Mouse (Mus musculus) midbrain, embryonic 15.5 days (tissue): ENCODE measurements around the gene Slc35e2. TPM values are rescaled to one million over a fixed set of nuclear protein-coding genes. Genes with fewer than 3 reads are reported as not detected.
"Not testable (repeated sequence)": the region's sequence is repeated elsewhere in the genome, so short reads cannot be mapped to it uniquely, and the experiment has no call there.

Source experiments
- ATAC-seq: fragments of 200-750 bp; cut with Nextera tagmentation; replicated peaks from 2 replicates; pipeline ENCODE4 v1.8.0; 2017; ENCODE audit warnings: moderate TSS enrichment
- H3K27ac ChIP-seq: fragments of 300-500 bp; sonication (generic); 2 replicates; pipeline ENCODE4 v1.5.1; 2015; ENCODE audit warnings: mild to moderate bottlenecking, inconsistent platforms
- H3K27me3 ChIP-seq: fragments of 300-500 bp; sonication (generic); replicated peaks from 2 replicates; pipeline ENCODE4 v1.6.1; 2015; ENCODE audit warnings: inconsistent platforms
- H3K36me3 ChIP-seq: fragments of 300-500 bp; sonication (generic); replicated peaks from 2 replicates; pipeline ENCODE4 v1.6.1; 2015; ENCODE audit warnings: inconsistent platforms
- H3K4me1 ChIP-seq: fragments of 300-500 bp; sonication (generic); 2 replicates; pipeline ENCODE4 v1.6.1; 2015; ENCODE audit warnings: inconsistent platforms
- H3K4me2 ChIP-seq: fragments of 300-500 bp; sonication (generic); 2 replicates; pipeline ENCODE4 v1.6.1; 2015; ENCODE audit warnings: inconsistent platforms, mild to moderate bottlenecking, moderate library complexity
- H3K4me3 ChIP-seq: fragments of 300-500 bp; sonication (generic); 2 replicates; pipeline ENCODE4 v1.5.1; 2015; ENCODE audit warnings: mild to moderate bottlenecking, inconsistent platforms
- H3K9ac ChIP-seq: fragments of 300-500 bp; sonication (generic); 2 replicates; pipeline ENCODE4 v1.6.1; 2015; ENCODE audit warnings: mild to moderate bottlenecking, inconsistent platforms
- H3K9me3 ChIP-seq: fragments of 300-500 bp; sonication (generic); 2 replicates; pipeline ENCODE4 v1.6.1; 2016; ENCODE audit warnings: inconsistent platforms
- WGBS: fragments of 180-500 bp; shearing (Covaris S2); methylation state at CpG from one replicate; pipeline ENCODE4 v1.1.7; 2015; ENCODE audit warnings: mixed read lengths; 5-methylcytosine and 5-hydroxymethylcytosine counted together
- polyA plus RNA-seq: library from polyadenylated mRNA; unstranded; fragments of >200 nt; fragmentation: Nextera tagmentation; extraction: Ambion mirVana; gene quantifications from 2 replicates; pipeline ENCODE4 v1.2.1, GENCODE M21; 2015

Slc35e2 gene
- polyA plus RNA-seq, 1 experiment from 2014 or later, result 17.5 TPM

GRCm38 (mm10) chr4:155605132-155605531 is 3.9 kb downstream of the Slc35e2 start:
- no peaks in the 10 kb centered on the region; the same call in 1 of the 2 replicates for H3K36me3 ChIP-seq
- no peak overlapping the region for H3K4me2 ChIP-seq
- peaks cover 19% of the 10 kb centered on the region for H3K4me1 ChIP-seq
- WGBS, result 91% methylated on average over 4 of the region's 4 CpGs
- no peak for ATAC-seq
- H3K4me3 ChIP-seq, result no peak overlapping the region
- no peaks in the 10 kb centered on the region for H3K9me3 ChIP-seq
- H3K9ac ChIP-seq, result no peak overlapping the region
- H3K27ac ChIP-seq, result no peak overlapping the region
- no peaks in the 10 kb centered on the region for H3K27me3 ChIP-seq

GRCm38 (mm10) chr4:155606825-155607224 is 5.6 kb downstream of the Slc35e2 start:
- ATAC-seq, result no peak
- Histone ChIP-seq H3K27ac (no peak overlapping the region), H3K27me3 (no peaks in the 10 kb centered on the region), H3K36me3 (peaks cover 11% of the 10 kb centered on the region; the same call in 1 of the 2 replicates), H3K9ac (no peak overlapping the region), H3K4me1 (peaks cover 14% of the 10 kb centered on the region), H3K4me3 (no peak overlapping the region), H3K9me3 (no peaks in the 10 kb centered on the region), H3K4me2 (no peak overlapping the region)
- 89% methylated on average over 2 of the region's 2 CpGs for WGBS

DNA sequence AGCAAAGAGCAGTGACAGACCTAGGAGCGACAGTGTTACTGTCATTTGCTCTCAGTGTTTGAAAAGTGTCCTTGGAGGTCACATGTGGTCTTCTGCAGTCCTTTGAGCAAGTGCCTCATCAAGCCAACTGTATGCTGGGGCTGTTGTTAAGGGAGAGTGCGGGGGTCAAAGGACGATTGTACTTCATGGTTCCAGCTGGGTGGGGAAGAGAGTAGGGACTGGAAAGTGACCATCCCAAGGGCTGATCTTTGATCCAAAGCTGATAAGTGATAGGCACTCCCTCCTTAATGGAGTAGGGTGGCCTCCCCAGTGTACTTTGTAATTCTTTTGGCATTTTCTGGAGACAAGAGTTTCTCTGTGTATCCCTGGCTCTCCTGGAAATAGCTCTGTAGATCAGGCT is 10.6 kb downstream of the Slc35e2 start:
- no peak overlapping the region for H3K27ac ChIP-seq
- H3K4me2 ChIP-seq, result no peak overlapping the region
- H3K4me3 ChIP-seq, result no peak overlapping the region
- H3K4me1 ChIP-seq, result no peaks in the 10 kb centered on the region
- no peaks in the 10 kb centered on the region for H3K27me3 ChIP-seq
- no peak overlapping the region for H3K9ac ChIP-seq
- 97% methylated on average over 3 of the region's 3 CpGs for WGBS
- no peak for ATAC-seq
- H3K36me3 ChIP-seq, result peaks cover 43% of the 10 kb centered on the region
- no peaks in the 10 kb centered on the region for H3K9me3 ChIP-seq

DNA sequence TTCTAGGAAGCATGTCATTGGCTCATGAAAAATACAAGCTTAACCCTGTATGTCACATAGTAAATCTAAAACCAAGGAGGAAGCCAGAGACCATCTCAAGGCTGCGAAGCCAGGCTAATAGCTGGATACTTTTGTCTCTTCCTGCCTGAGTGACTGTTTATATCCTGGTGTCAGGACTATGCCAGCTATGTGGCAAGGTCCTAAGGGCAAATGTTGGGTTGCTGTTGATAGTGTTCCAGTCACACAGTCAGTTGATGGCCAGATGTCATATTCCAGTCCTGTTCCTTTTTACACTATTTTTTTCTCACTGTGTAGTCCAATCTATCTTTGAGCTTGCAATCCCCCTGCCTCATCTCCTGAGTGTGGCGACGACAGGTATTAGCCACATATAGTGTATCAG is 12.0 kb downstream of the Slc35e2 start:
- H3K4me3 ChIP-seq, result no peak overlapping the region
- 95% methylated on average over 3 of the region's 3 CpGs for WGBS
- no peak overlapping the region for H3K9ac ChIP-seq
- H3K27me3 ChIP-seq, result no peaks in the 10 kb centered on the region
- no peak for ATAC-seq
- H3K36me3 ChIP-seq, result peaks cover 55% of the 10 kb centered on the region
- no peaks in the 10 kb centered on the region for H3K9me3 ChIP-seq
- H3K4me1 ChIP-seq, result no peaks in the 10 kb centered on the region
- H3K4me2 ChIP-seq, result no peak overlapping the region
- H3K27ac ChIP-seq, result no peak overlapping the region

- H3K36me3 ChIP-seq, result peaks cover 55% of the 10 kb centered on the region
- no peaks in the 10 kb centered on the region for H3K27me3 ChIP-seq
- H3K9ac ChIP-seq, result no peak overlapping the region
- H3K9me3 ChIP-seq, result no peaks in the 10 kb centered on the region
- no peak overlapping the region for H3K4me3 ChIP-seq
- H3K4me1 ChIP-seq, result no peaks in the 10 kb centered on the region; the same call in 1 of the 2 replicates
- H3K27ac ChIP-seq, result no peak overlapping the region
- no peak for ATAC-seq
- no peak overlapping the region for H3K4me2 ChIP-seq
- WGBS, result 92% methylated on average over 5 of the region's 5 CpGs
Observed at GRCm38 (mm10) chr4:155618321-155618720, 17.1 kb downstream of the Slc35e2 start.

- peak; percentile 100 for ATAC-seq
Observed at GRCm38 (mm10) chr4:155624338-155625291, 23.4 kb downstream of the Slc35e2 start, which contains the start of gene Cdk11b. Gene Cdk11b, plus strand, starts transcription at chr4:155624854.

GRCm38 (mm10) chr4:155630267-155630666 is 29.1 kb downstream of the Slc35e2 start:
- H3K27ac ChIP-seq, result no peak overlapping the region
- H3K36me3 ChIP-seq, result peaks cover 56% of the 10 kb centered on the region
- no peaks in the 10 kb centered on the region for H3K9me3 ChIP-seq
- H3K9ac ChIP-seq, result no peak overlapping the region
- H3K4me3 ChIP-seq, result no peak overlapping the region
- no peaks in the 10 kb centered on the region for H3K27me3 ChIP-seq
- no peak overlapping the region for H3K4me2 ChIP-seq
- H3K4me1 ChIP-seq, result peaks cover 4% of the 10 kb centered on the region
- 91% methylated on average over 6 of the region's 6 CpGs for WGBS
- ATAC-seq, result no peak

More at GRCm38 (mm10) chr4:155624338-155625291, 23.4 kb downstream of the Slc35e2 start, which contains the start of gene Cdk11b:
- H3K27ac ChIP-seq, result peak within 1 kb of the TSS; percentile 88
- H3K4me3 ChIP-seq, result peak within 1 kb of the TSS; percentile 93
- no peaks in the 10 kb centered on the region for H3K9me3 ChIP-seq
- under 1% methylated on average over 84 of the region's 84 CpGs for WGBS
- peaks cover 25% of the 10 kb centered on the region for H3K36me3 ChIP-seq
- H3K9ac ChIP-seq, result peak within 1 kb of the TSS; percentile 74
- peaks cover 13% of the 10 kb centered on the region for H3K4me1 ChIP-seq
- no peaks in the 10 kb centered on the region for H3K27me3 ChIP-seq
- peak within 1 kb of the TSS; percentile 60 for H3K4me2 ChIP-seq

DNA sequence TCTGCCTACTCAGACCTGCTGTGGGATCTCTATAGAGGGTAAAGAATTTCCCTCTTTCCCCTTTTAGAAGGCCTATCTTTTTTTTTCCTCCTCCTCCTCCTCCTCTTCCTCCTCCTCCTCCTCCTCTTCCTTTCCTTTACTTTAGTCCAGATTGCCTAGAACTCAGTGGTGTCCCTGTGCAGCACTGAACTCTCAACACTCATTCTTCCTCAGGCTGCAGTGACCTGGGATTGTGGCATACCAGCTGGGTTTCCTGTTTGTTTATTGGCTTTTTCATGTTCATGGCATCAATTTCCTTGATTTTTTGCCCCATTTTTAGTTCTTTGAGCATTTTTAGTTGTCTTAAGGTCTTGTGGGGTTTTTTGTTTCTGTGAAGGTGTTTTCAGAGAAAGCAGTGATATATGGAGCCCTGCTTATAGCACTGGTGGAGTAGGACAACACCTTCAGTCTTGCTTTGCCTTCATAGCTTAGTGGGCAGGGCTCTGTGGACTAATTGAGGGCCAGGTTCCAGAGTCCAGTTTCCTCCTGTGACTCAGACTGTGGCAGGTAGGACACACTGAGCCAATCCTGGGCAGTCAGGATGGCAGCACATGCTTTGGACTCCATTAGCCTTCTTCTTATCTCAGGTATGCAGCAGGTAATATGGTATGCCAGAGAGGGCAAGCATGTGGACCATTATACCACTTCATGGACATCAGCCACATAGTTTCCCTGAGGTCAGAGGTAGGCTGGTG is 34.7 kb downstream of the Slc35e2 start:
- ATAC-seq, result no peak
- Histone ChIP-seq H3K9ac (no peak overlapping the region), H3K4me2 (no peak overlapping the region), H3K27me3 (no peaks in the 10 kb centered on the region), H3K27ac (no peak overlapping the region), H3K4me3 (no peak overlapping the region), H3K36me3 (peaks cover 74% of the 10 kb centered on the region), H3K4me1 (no peaks in the 10 kb centered on the region), H3K9me3 (no peaks in the 10 kb centered on the region)

DNA sequence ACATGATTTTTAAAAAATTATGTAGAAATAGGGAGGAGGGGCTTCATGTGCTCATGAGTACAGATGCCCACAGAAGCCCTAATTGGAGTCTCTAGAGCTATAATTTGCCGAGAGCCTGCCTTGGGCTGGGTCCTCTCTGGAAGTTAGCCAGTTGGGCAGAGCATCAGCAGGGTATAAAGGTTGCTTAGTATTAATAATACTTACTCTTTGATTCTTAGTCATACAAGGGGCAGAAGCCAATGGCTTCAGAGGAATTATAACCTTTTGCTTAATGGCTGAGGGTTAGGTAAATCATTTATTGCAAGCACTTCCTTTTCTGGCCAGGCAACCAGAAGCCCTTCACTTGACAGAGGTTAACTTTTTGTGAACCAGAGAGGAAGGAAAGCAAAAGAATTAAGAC is 42.3 kb downstream of the Slc35e2 start:
- H3K9me3 ChIP-seq, result no peaks in the 10 kb centered on the region
- H3K36me3 ChIP-seq, result peaks cover 56% of the 10 kb centered on the region
- 98% methylated on average over 1 of the region's 1 CpGs for WGBS
- no peak overlapping the region for H3K9ac ChIP-seq
- ATAC-seq, result no peak
- no peaks in the 10 kb centered on the region for H3K27me3 ChIP-seq
- no peaks in the 10 kb centered on the region for H3K4me1 ChIP-seq
- H3K4me3 ChIP-seq, result no peak overlapping the region
- no peak overlapping the region for H3K4me2 ChIP-seq
- no peak overlapping the region for H3K27ac ChIP-seq

DNA sequence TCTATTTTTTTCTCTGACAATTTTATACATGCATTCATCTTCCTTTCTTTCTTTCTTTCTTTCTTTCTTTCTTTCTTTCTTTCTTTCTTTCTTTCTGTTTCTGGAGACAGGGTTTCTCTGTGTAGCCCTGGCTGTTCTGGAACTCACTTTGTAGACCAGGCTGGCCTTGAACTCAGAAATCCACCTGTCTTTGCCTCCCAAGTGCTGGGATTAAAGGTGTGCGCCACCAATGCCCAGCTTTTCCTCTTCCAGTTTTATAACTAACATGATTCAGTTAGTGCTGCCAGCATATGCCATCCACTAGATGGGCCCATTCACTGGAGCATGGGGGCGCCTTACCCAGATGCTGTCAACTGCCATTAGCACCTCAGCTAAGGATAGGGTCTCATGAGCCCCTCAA is 44.1 kb downstream of the Slc35e2 start, which contains the start of gene Gm10563:
Gene Gm10563 (minus strand): TSS at position 101 of the 400 bp plus-strand sequence.
- not testable (repeated sequence) for H3K4me3 ChIP-seq, H3K27ac ChIP-seq, H3K27me3 ChIP-seq, ATAC-seq, H3K4me1 ChIP-seq, H3K9me3 ChIP-seq, H3K4me2 ChIP-seq, H3K9ac ChIP-seq
- 89% methylated on average over 2 of the region's 2 CpGs for WGBS
- H3K36me3 ChIP-seq, result peaks cover 68% of the 10 kb centered on the region

DNA sequence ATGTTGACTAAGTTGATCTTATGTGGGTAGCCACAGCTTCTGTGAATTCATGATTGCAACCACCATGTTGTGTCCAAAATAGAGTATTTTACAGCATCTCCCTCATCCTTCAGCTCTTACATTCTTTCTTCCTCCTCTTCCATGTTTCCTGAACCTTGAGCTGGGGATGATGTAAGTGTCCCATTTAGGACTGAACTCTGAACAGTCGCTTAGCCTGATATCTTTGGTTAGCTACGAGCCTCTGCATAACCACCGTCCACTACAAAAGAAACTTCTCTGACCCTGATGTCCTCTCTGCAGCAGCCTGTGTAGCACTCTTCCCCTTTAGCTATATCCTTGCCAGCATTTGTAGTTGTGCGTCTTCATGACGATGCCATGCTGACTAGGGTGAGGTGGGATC is 44.5 kb downstream of the Slc35e2 start:
- no peak overlapping the region for H3K9ac ChIP-seq
- 94% methylated on average over 5 of the region's 5 CpGs for WGBS
- no peak overlapping the region for H3K4me3 ChIP-seq
- no peaks in the 10 kb centered on the region for H3K9me3 ChIP-seq
- peaks cover 68% of the 10 kb centered on the region for H3K36me3 ChIP-seq
- H3K4me1 ChIP-seq, result no peaks in the 10 kb centered on the region
- H3K27ac ChIP-seq, result no peak overlapping the region
- no peaks in the 10 kb centered on the region for H3K27me3 ChIP-seq
- ATAC-seq, result no peak
- no peak overlapping the region for H3K4me2 ChIP-seq

GRCm38 (mm10) chr4:155649355-155649754 is 48.1 kb downstream of the Slc35e2 start:
- 94% methylated on average over 11 of the region's 11 CpGs for whole genome bisulfite sequencing
- Histone ChIP-seq H3K4me3 (no peak overlapping the region), H3K36me3 (peaks cover 41% of the 10 kb centered on the region), H3K4me1 (peaks cover 19% of the 10 kb centered on the region), H3K9ac (no peak overlapping the region), H3K9me3 (no peaks in the 10 kb centered on the region), H3K27me3 (peaks cover 36% of the 10 kb centered on the region), H3K27ac (no peak overlapping the region), H3K4me2 (no peak overlapping the region)
- no peak for ATAC-seq
